Mouse (Mus musculus) left cerebral cortex, adult 2 months (tissue): ENCODE measurements at regions not wholly inside any gene's neighbourhood (a gene's known extent, or its start where the extent isn't known, plus 50 kb on each side); places are given as distances from the start of the nearest gene placed in this dataset.

Experiments used
- DNase-seq, 2 experiments: peaks; one replicate each; pipeline ENCODE4 v3.0.0; 2021 to 2022; ENCODE audit warnings: low spot score in 2 of 2, mixed read lengths in 1 of 2; ENCODE audit errors: extremely low spot score in 1 of 2
- H3K27ac ChIP-seq: fragments of 200-600 bp; 2 replicates; pipeline ENCODE4 v1.8.1; 2022
- H3K4me3 ChIP-seq: fragments of 200-600 bp; 2 replicates; pipeline ENCODE4 v1.8.1; 2022
- CTCF ChIP-seq: fragments of 200-600 bp; IDR thresholded peaks from 2 replicates; pipeline ENCODE4 v1.8.1; 2022; ENCODE audit warnings: antibody characterized with exemption, mild to moderate bottlenecking, moderate library complexity
- intact Hi-C: fragments of 180-260 bp; cut with DNase I; formaldehyde crosslinking; loops from one replicate; pipeline ENCODE4 v1.15.1; 2025

GRCm38 (mm10) chr13:101219568-101219967, 386.3 kb upstream of the Slc30a5 start:
- Histone ChIP-seq H3K4me3 (no peak overlapping the region), H3K27ac (peak overlapping the region; percentile 50)
- TF ChIP-seq CTCF, result no peak
- intact Hi-C loops, result loop anchor here (5.0 kb wide), 3 partner anchors 267 to 327 kb away; no protein-coding TSS in a partner anchor
- DNase-seq, result no peak

GRCm38 (mm10) chr13:101216897-101217480, 383.8 kb upstream of the Slc30a5 start:
- no peak for TF ChIP-seq CTCF
- DNase-seq, result no peak
- intact Hi-C loops, result loop anchor here (5.0 kb wide), 3 partner anchors 265 to 325 kb away; no protein-coding TSS in a partner anchor
- Histone ChIP-seq H3K27ac (peak overlapping the region; percentile 33), H3K4me3 (no peak overlapping the region)

GRCm38 (mm10) chr13:101216421-101216820, 383.2 kb upstream of the Slc30a5 start:
- intact Hi-C loops, result loop anchor here (5.0 kb wide), 3 partner anchors 264 to 324 kb away; no protein-coding TSS in a partner anchor
- Histone ChIP-seq H3K27ac (peak overlapping the region; percentile 7; the same call in 1 of the 2 replicates), H3K4me3 (no peak overlapping the region)
- no peak for DNase-seq
- no peak for TF ChIP-seq CTCF

GRCm38 (mm10) chr13:101215792-101216221, 382.6 kb upstream of the Slc30a5 start:
- intact Hi-C loops, result loop anchor here (5.0 kb wide), 3 partner anchors 264 to 324 kb away; no protein-coding TSS in a partner anchor
- no peak for TF ChIP-seq CTCF
- Histone ChIP-seq H3K27ac (peak overlapping the region; percentile 79), H3K4me3 (no peak overlapping the region)
- no peak for DNase-seq

GRCm38 (mm10) chr13:101215131-101215641, 382.0 kb upstream of the Slc30a5 start:
- no peak for DNase-seq
- TF ChIP-seq CTCF, result no peak
- intact Hi-C loops, result loop anchor here (5.0 kb wide), 3 partner anchors 263 to 323 kb away; no protein-coding TSS in a partner anchor
- H3K27ac ChIP-seq, result peak overlapping the region; percentile 79
- H3K4me3 ChIP-seq, result no peak overlapping the region

GRCm38 (mm10) chr13:101214094-101214493, 380.9 kb upstream of the Slc30a5 start:
- intact Hi-C loops, result loop anchor here (1.0 kb wide), 1 partner anchor 328 kb away; no protein-coding TSS in a partner anchor
- Histone ChIP-seq H3K4me3 (no peak overlapping the region), H3K27ac (peak overlapping the region; percentile 61)
- no peak for TF ChIP-seq CTCF
- no peak for DNase-seq

- no peak for TF ChIP-seq CTCF
- intact Hi-C loops, result no loop called here
- no peak overlapping the region for H3K4me3 ChIP-seq
- peak in 1 of 2 experiments; percentile 54 for DNase-seq
- peak overlapping the region; percentile 72 for H3K27ac ChIP-seq
Measured at GRCm38 (mm10) chr13:101213121-101213916, 380.1 kb upstream of the Slc30a5 start.

GRCm38 (mm10) chr13:101212341-101212895, 379.2 kb upstream of the Slc30a5 start:
- DNase-seq, result no peak
- TF ChIP-seq CTCF, result no peak
- H3K4me3 ChIP-seq, result no peak overlapping the region
- peak overlapping the region; percentile 72; the same call in 1 of the 2 replicates for H3K27ac ChIP-seq
- intact Hi-C loops, result no loop called here

GRCm38 (mm10) chr13:101208788-101209187, 375.6 kb upstream of the Slc30a5 start:
- H3K27ac ChIP-seq, result peak overlapping the region; percentile 50; the same call in 1 of the 2 replicates
- intact Hi-C loops, result no loop called here
- no peak for DNase-seq
- no peak for TF ChIP-seq CTCF
- H3K4me3 ChIP-seq, result no peak overlapping the region

- TF ChIP-seq CTCF, result no peak
- Histone ChIP-seq H3K27ac (no peak overlapping the region), H3K4me3 (no peak overlapping the region)
- intact Hi-C loops, result no loop called here
- no peak for DNase-seq
Measured at GRCm38 (mm10) chr13:101203463-101203862, 370.2 kb upstream of the Slc30a5 start.

- H3K4me3 ChIP-seq, result no peak overlapping the region
- DNase-seq, result no peak
- no peak for TF ChIP-seq CTCF
- intact Hi-C loops, result no loop called here
- H3K27ac ChIP-seq, result no peak overlapping the region
Measured at GRCm38 (mm10) chr13:101202565-101203313, 369.5 kb upstream of the Slc30a5 start.
